Mouse (Mus musculus) lung, postnatal 14 days (tissue): ENCODE measurements around the gene Dnajb12.
A peak's percentile ranks its signal among the peaks of the same experiment; 100 is the strongest.
"Not testable (repeated sequence)": the region's sequence is repeated elsewhere in the genome, so short reads cannot be mapped to it uniquely, and the experiment has no call there.

Source experiments
- DNase-seq: peaks from one replicate; pipeline ENCODE4 v3.0.0; 2021

The Dnajb12 gene

DNA sequence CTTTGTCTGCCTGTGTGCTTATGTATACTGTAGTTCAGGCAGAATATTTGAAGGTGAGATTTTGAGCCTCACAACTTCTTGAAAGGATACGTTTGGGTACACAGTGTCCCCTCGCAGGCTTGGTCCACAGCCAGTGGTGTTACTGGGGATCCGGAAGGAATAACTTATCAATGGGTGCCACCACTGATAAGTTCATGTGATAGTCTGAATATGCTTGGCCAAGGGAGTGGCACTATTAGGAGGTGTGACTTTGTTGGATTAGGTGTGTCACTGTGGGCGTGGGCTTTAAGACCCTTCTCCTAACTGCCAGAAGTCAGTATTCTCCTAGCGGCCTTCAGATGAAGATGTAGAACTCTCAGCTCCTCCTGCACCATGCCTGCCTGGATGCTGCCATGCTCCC is 6.2 kb upstream of the Dnajb12 start:
- DNase-seq, result no peak

GRCm38 (mm10) chr10:59873613-59874012 is 5.7 kb upstream of the Dnajb12 start:
- DNase-seq, result no peak

DNA sequence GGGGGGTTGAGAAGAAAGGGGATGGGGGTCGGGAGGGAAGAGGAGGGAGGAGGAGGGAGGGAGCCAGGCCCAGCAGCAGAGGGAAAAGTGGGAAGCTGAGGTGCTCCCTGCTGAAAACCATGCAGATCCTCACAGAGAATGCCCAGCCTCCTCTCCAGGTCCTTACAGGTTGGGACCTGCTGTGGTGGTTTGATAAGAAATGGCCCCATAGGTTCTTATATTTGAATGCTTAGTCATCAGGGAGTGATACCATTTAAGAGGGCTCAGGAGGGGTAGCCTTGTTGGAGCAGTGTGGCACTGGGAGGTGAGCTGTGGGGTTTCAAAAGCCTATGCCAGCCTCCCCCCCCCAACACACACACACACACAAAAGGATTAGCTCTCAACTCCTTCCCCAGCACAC is 4.0 kb upstream of the Dnajb12 start:
- DNase-seq, result no peak

DNA sequence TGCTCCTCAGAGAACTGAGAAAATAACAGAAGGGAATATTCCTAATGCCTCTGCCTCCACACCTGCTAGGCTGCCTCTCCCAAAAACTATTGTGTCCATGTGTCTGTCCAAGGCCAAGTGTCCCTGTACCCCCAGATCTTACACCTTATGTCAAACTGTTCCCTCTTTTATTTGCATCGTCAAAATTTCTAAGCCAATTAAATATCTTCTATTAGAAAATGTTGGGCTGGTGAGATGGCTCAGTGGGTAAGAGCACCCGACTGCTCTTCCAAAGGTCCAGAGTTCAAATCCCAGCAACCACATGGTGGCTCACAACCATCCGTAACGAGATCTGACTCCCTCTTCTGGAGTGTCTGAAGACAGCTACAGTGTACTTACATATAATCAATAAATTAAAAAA is 2.7 kb upstream of the Dnajb12 start:
- not testable (repeated sequence) for DNase-seq

- no peak for DNase-seq
These were observed 1.8 kb upstream of the Dnajb12 start for GRCm38 (mm10) chr10:59877421-59878117.

DNA sequence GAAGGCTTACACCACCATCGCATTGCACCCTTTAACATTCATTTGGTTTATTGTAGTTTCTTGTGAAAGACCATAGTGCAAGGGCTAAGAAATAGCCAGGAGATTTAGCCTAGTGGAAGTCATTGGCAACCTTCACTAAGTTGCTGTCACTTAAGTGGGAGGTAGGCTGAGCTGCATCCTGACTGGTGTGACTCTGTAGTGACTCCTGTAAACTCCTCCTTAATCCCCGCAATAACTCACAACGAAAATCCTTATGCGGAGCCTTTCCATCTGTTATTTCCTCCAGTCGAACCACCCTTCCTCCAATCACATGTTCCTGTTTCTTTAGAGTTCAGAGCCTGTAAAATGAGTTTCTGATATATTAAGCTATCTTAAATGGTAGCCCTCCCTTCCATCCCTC is 533 bp upstream of the Dnajb12 start:
- DNase-seq, result no peak

DNA sequence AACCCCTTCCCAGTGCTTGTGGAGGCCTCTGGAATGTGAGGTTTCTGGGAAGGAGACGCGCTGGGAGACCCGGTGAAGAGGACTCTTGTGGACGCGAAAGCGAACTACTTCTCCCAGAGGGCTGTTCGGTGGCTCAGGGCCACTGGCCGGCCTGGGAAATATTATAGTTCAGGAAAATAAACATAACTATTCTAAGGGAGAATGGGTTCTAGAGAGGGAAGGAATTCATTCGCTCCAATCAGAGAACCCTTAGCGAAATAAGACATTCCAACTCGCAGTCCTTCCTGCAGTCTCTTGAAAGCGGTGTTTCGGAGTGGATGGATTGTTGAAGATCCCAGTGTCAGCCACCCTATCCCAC is 652 bp downstream of the Dnajb12 start:
- no peak for DNase-seq

DNA sequence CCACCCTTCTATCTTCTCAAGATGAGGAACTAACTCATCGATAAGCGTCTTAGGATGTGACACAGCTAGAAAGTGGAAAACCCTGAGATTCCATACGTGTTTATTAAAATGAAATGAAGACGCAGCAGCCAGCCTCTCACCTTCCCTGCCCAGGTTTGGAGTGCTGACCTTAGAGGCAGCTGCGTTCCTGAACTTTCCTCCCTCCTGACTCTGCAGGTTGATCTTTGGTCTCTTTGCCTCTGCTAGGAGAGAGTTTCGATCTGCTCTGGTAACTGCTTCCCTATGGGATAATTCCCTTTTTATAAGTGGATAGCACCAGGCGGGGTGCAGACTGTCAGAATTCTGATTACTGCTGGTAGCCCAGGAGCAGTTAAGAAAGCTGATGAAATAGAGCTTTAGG is 1.5 kb downstream of the Dnajb12 start:
- no peak for DNase-seq

DNA sequence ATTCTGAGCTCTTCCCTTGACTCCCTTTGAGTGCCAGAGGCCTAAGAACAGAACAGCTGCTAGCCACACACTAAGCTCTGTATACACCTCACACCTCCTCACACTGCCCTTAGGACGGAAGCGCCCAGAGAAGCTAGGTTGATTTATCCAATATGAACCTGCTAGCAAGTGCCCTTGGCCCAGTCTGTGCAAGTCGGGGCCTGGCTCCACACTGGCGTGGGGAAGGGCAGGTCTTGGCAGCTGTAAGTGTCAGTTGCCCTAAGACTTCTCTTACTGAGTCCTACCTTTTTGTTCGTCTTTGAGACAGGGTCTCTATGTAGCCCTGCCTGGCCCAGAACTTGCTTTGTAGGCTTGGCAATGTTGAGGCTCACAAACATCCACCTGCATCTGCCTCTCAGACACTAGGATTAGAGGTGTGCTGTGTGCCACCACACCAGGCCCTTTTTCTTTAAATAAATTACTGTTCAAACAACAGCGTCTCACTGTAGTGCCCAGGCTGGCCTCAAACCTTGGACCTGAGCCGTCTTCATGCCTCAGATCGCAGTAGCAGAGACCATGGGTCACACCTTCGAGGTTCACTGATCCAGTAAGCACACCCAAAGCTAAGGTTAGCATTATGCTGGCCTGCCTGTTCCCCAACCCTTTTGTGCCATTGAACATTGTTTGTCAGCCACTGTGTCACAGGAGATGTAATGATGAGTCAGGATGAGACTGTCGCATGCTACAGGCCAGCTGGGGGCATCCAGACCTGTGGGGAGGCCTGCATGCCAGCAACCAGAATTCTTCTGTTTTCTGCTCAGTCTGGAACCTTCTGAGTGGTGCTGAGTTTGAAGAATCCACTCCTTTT is 5.2 kb downstream of the Dnajb12 start:
- DNase-seq, result no peak

DNA sequence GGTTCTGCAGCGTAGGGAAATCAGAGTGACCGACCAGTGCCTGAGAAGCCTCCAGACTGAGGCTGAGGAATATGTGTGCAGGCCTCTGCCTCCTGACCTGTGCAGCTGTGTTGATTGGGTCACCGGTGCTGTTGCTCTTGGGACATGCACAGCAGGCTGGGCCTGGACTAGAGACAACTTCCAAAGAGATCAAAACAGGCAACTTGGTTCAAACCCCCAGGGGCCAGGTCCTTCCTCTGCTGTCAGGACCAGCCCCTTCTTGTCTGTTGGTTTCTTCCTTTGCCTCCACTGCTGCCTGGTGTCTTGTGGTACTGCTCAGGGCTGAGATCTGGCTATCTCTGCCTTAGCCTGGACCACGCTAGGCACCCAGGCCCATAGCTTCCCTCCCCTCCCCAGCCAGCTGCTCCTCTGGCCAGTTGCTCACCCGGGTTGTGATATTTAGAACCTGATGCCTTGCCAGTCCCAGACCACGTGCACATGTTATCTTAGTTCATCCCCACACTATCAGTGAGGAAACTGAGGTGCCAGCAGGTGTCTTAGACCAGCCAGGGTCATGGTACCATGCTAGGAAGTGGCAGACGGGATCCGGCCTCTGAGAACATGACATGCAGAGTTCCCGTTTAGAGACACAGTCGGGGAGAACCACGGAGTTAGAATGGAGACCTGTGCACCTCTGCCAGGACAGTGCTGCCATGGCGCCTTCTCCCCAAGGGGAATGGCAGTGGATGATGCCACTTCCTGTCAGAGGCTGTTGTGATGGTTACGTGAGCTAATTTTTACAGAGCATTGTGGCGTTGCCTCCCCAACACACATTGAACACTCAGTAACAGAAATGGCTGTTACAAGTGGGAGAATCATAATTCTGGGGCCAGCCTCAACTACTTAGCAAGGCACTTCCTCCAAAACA is 6.1 kb downstream of the Dnajb12 start:
- DNase-seq, result no peak

DNA sequence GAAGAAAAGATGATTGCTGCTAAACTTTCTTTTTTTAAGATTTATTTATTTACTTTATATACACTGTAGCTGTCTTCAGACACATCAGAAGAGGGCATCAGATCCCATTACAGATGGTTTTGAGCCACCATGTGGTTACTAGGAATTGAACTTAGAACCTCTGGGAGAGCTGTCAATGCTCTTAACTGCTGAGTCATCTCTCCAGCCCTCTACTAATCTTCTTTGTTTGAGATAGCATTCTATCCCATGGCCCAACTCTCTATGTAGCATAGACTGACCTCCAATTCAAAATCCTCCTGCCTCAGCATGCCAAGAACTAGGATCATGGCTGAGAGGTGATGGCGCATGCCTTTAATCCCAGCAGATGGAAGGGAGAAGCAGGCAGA is 6.7 kb downstream of the Dnajb12 start:
- no peak for DNase-seq

- no peak for DNase-seq
These were observed 8.1 kb downstream of the Dnajb12 start for GRCm38 (mm10) chr10:59887432-59887831.

DNA sequence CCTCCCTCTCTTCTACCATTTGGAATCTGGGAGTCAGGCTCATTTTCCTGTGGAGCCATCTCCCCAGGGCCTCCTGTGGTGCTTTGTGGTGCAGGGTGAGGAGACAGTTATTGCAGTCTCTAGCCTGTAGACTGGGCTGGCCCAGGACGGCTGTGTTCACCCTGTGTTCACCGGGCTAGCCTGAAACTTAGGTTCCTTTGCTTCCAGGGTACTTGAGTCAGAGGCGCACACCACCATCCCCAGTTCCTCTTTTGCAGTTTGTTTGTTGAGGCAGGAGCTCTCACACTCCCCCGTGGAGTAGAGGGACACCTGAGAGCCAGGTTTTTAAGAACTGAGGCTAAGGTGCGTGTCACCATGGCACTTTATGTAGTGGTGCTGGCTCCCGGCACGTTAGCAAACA is 10.0 kb downstream of the Dnajb12 start:
- DNase-seq, result no peak

- DNase-seq, result no peak
These were observed 10.8 kb downstream of the Dnajb12 start for GRCm38 (mm10) chr10:59889953-59890751.

GRCm38 (mm10) chr10:59892977-59893376 is 13.6 kb downstream of the Dnajb12 start:
- peak; percentile 74 for DNase-seq

GRCm38 (mm10) chr10:59894251-59895160 is 15.2 kb downstream of the Dnajb12 start:
- DNase-seq, result peak; percentile 94

DNA sequence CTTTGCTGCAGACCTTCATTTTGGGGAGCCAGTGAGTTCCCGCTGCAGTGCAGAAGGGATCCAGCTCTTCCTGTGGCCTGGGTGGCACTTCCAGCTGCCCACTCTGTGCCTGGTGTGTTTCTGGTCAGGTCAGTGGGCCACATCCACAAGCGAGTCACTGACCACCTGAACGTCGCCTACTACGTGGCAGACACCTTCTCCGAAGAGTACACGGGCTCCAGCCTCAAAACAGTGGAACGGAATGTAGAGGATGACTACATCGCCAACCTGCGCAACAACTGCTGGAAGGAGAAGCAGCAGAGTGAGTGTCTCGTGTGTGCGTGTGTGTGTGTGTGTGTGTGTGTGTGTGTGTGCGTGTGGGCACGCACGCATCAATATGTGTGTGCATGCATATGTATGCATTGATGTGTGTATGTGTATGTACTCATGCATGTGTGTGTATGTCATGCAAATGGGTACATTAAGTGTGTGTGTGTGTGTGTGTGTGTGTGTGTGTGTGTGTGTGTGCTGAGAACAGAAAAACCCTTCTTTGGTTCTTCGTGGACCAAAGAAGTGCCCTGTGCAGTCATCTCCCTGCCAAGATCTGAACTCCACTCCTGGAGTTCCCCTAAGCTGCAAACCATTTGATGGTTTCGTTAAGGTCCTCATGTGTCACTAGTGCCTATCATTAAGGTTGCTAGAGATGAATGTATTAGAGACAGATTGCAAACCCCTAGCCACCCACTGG is 16.3 kb downstream of the Dnajb12 start:
- DNase-seq, result no peak

DNA sequence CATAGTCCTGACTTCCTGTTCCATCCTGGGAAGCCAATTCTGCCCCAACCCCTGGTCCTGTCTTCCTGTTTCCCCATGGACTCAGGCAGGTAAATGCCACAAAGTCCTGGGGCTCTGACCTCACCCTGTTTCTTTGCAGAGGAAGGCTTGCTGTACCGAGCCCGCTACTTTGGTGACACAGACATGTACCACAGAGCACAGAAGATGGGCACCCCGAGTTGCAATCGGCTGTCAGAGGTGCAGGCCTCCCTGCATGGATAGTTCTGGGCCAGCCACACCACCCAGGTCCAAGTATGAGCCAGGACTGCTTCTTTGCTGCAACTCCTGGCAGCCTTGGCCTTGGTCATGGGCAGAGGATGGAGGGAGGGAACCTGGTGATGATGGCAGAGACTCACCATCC is 16.9 kb downstream of the Dnajb12 start:
- no peak for DNase-seq

DNA sequence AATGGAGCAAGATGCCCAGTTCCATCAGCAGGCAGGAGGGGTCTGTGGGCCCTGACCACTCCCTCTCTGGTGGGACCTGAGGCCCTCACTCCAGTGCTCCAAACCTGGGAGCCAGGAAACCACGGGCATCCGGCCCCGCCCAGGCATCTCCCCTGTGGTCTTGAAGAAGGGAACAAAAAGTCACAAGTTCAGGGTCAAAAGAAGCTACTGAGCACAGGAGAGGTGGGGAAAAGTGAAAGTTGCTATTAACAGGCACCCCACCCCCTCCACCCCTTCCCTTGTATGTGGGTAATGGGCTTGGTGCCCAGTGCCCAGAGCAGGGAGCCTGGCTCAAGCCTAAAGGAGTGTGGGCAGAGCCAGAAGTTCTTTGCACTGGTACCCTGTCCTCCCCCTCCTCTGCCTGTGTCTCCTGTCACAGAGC is 17.6 kb downstream of the Dnajb12 start:
- peak; percentile 39 for DNase-seq

DNA sequence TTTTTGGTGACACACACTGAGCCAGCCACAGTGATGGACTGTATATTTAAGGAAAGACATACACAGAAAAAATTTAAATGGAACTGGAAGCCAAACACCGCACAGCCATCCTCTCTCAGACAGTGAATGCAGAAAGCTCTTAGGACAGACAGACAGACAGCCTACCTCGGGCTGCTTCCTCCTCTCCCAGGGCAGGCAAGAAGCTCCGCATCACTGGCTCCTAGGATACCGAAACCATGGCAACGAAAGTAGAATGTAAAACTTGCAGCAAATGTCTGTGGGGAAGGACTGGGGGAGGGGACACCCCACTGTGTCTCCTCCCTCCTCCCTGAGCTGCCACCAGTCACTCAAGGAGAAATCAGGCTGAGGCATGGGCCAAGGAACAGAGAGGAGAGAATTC is 18.2 kb downstream of the Dnajb12 start:
- DNase-seq, result no peak
